Mouse (Mus musculus) myocyte (in vitro differentiated cells): Measurements from ENCODE around the gene Rgs16. TPM values are rescaled to one million over a fixed set of nuclear protein-coding genes. Genes with fewer than 3 reads are reported as not detected.

Experiments
- H3K27me3 ChIP-seq: one replicate; pipeline ENCODE4 v1.6.1; 2011; ENCODE audit not compliant: control insufficient read depth, insufficient read depth, insufficient read length
- H3K36me3 ChIP-seq: one replicate; pipeline ENCODE4 v1.6.1; 2011; ENCODE audit not compliant: control insufficient read depth, insufficient read depth
- H3K4me2 ChIP-seq: one replicate; pipeline ENCODE4 v1.6.1; 2011; ENCODE audit warnings: low read depth, control low read depth
- H3K4me3 ChIP-seq: one replicate; pipeline ENCODE4 v1.5.1; 2011; ENCODE audit warnings: mild to moderate bottlenecking, control low read depth, moderate library complexity
- H3K79me2 ChIP-seq: one replicate; pipeline ENCODE4 v1.6.1; 2011; ENCODE audit not compliant: control insufficient read depth, insufficient read depth
- H3ac ChIP-seq: one replicate; pipeline ENCODE4 v1.6.1; 2011; ENCODE audit not compliant: control insufficient read depth, insufficient read length
- E2F4 ChIP-seq: IDR thresholded peaks from one replicate; pipeline ENCODE4 v1.6.1; 2011; ENCODE audit warnings: mild to moderate bottlenecking, control low read depth, moderate library complexity; ENCODE audit not compliant: insufficient read depth
- MAX ChIP-seq: IDR thresholded peaks from one replicate; pipeline ENCODE4 v1.6.1; 2011; ENCODE audit warnings: low read depth, mild to moderate bottlenecking, control low read depth
- MYOD1 ChIP-seq, 3 experiments: IDR thresholded peaks; one replicate each; pipeline ENCODE4 v1.6.1; 2011; ENCODE audit warnings: control low read depth in 2 of 3, low read depth in 2 of 3, mild to moderate bottlenecking in 2 of 3, moderate library complexity in 1 of 3; ENCODE audit not compliant: insufficient read length in 2 of 3, control insufficient read depth in 1 of 3
- MYOG ChIP-seq, 3 experiments: IDR thresholded peaks; one replicate each; pipeline ENCODE4 v1.6.1; 2011; ENCODE audit warnings: control low read depth in 2 of 3, low read depth in 2 of 3, mild to moderate bottlenecking in 2 of 3; ENCODE audit not compliant: insufficient read length in 2 of 3, control insufficient read depth in 1 of 3, insufficient read depth in 1 of 3
- POLR2A ChIP-seq: IDR thresholded peaks from one replicate; pipeline ENCODE4 v1.6.1; 2011; ENCODE audit warnings: low read depth, mild to moderate bottlenecking, control low read depth, moderate library complexity; ENCODE audit not compliant: insufficient read length
- POLR2AphosphoS2 ChIP-seq: IDR thresholded peaks from one replicate; pipeline ENCODE4 v1.6.1; 2011; ENCODE audit warnings: low read depth, control low read depth; ENCODE audit not compliant: insufficient read length
- REST ChIP-seq: IDR thresholded peaks from one replicate; pipeline ENCODE4 v1.6.1; 2011; ENCODE audit warnings: mild to moderate bottlenecking, control low read depth, moderate library complexity; ENCODE audit not compliant: insufficient read depth, insufficient read length
- SRF ChIP-seq: IDR thresholded peaks from one replicate; pipeline ENCODE4 v1.6.1; 2011; ENCODE audit warnings: low read depth; ENCODE audit not compliant: control insufficient read depth, insufficient read length
- TCF12 ChIP-seq: IDR thresholded peaks from one replicate; pipeline ENCODE4 v1.6.1; 2011; ENCODE audit warnings: mild to moderate bottlenecking, control low read depth; ENCODE audit not compliant: poor library complexity, insufficient read depth, severe bottlenecking
- TCF3 ChIP-seq: IDR thresholded peaks from one replicate; pipeline ENCODE4 v1.6.1; 2011; ENCODE audit warnings: low read depth, control low read depth; ENCODE audit not compliant: insufficient read length
- USF1 ChIP-seq: IDR thresholded peaks from one replicate; pipeline ENCODE4 v1.6.1; 2011; ENCODE audit warnings: low read depth, mild to moderate bottlenecking, control low read depth, moderate library complexity
- polyA plus RNA-seq: library from polyadenylated mRNA; unstranded; fragments of >200 nt; fragmentation: generic; extraction: Trizol; gene quantifications from one replicate; pipeline ENCODE4 v1.2.1, GENCODE M21; 2012; ENCODE audit warnings: missing spikeins

Gene Rgs16
- polyA plus RNA-seq, 1 experiment = 6.5 TPM

GRCm38 (mm10) chr1:153737101-153738085 is 2.8 kb upstream of the Rgs16 start:
- no peak overlapping the region for H3K4me2 ChIP-seq
- H3K4me3 ChIP-seq = no peak overlapping the region
- TF ChIP-seq MYOG (IDR thresholded peaks at IDR 0.05; ENCODE audit: control insufficient read depth in 1 of 3, insufficient read depth in 1 of 3, insufficient read length in 2 of 3, low read depth in 2 of 3) = peak in 1 of 3 experiments; percentile 16
- TF ChIP-seq USF1 = no peak
- H3K79me2 ChIP-seq = peaks cover 4% of the 10 kb centered on the region
- H3K27me3 ChIP-seq = no peaks in the 10 kb centered on the region
- no peak overlapping the region for H3ac ChIP-seq
- H3K36me3 ChIP-seq = no peaks in the 10 kb centered on the region

DNA sequence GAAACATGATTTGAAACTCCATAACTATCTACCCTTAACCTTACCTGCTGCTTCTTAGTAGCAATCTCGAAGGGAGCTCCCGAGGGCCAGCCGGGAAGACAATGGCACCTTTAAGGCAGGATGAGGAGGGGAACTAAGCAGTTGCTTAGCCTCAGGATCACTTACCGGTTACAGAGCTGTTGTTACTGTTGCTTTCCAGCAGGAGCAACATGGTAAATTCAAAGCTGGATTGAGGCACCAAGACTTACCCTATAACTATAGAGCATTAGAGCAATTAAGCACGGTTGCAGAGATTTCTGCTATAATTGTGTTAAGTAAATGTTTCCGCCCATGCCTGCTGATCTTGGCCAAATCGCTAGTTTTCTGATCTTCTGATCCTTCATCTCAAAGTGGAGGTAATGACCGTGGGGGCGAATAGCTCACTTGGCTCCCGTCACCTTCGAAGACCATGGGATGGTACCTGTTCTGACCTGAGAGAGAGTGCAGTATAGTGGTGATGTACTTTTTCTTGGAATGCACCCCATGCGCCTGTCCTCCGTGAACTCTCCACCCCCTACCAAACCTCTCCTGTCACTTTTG is 623 bp upstream of the Rgs16 start:
- Histone ChIP-seq H3K4me3 (peak overlapping the region; percentile 39), H3K79me2 (peaks cover 4% of the 10 kb centered on the region), H3K4me2 (peak overlapping the region; percentile 80), H3K36me3 (peaks cover 3% of the 10 kb centered on the region), H3K27me3 (no peaks in the 10 kb centered on the region), H3ac (no peak overlapping the region)
- TF ChIP-seq POLR2A = no peak
- no peak for TF ChIP-seq MYOD1 (IDR thresholded peaks at IDR 0.05; ENCODE audit: control insufficient read depth in 1 of 3, insufficient read length in 2 of 3, low read depth in 2 of 3)
- TF ChIP-seq SRF = no peak
- no peak for TF ChIP-seq MAX
- TF ChIP-seq TCF3 = no peak
- TF ChIP-seq TCF12 = no peak
- no peak for TF ChIP-seq REST
- TF ChIP-seq POLR2AphosphoS2 = no peak
- TF ChIP-seq USF1 = no peak

GRCm38 (mm10) chr1:153740775-153741400 is 739 bp downstream of the Rgs16 start:
- no peak overlapping the region for H3ac ChIP-seq
- peak overlapping the region; percentile 39 for H3K4me3 ChIP-seq
- TF ChIP-seq REST (no peak), TCF3 (no peak), MYOG (IDR thresholded peaks at IDR 0.05; ENCODE audit: control insufficient read depth in 1 of 3, insufficient read depth in 1 of 3, insufficient read length in 2 of 3, low read depth in 2 of 3) (no peak), TCF12 (no peak), MAX (no peak), E2F4 (no peak), SRF (no peak), POLR2AphosphoS2 (no peak)
- peak overlapping the region; percentile 80 for H3K4me2 ChIP-seq
- H3K36me3 ChIP-seq = peaks cover 3% of the 10 kb centered on the region
- H3K27me3 ChIP-seq = no peaks in the 10 kb centered on the region
- peaks cover 4% of the 10 kb centered on the region for H3K79me2 ChIP-seq

DNA sequence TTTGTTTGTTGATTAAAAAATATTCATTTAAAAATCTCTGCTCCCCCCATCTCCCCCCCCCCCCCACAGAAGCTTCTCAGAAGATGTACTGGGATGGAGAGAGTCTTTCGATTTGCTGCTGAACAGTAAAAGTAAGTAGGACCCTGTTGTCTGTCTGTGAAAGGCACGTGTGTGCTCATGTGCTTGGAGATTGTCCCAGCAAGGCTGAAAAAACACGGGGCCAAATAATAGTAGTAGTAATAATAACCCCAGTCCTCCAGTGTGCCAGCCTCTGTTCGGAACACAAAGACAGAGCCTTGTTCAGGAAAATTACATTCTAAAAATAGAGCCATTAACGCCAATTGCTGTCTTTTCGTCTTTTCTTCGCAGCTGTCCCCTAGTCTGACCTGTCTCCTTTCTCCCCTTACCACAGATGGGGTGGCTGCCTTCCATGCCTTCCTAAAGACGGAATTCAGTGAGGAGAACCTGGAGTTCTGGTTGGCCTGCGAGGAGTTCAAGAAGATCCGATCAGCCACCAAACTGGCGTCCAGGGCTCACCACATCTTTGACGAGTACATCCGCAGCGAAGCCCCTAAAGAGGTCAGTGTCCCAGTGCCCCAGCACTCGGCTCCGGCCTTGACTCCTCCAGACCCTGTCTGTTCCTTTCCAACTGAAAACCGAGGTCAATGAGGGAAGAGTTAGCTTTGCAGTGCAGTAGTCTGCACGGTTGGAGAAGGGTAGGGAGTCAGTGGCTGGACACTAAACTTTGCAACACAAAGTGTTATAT is 1.6 kb downstream of the Rgs16 start:
- Histone ChIP-seq H3K4me3 (peak overlapping the region; percentile 39), H3K4me2 (peak overlapping the region; percentile 80), H3ac (no peak overlapping the region), H3K36me3 (peaks cover 3% of the 10 kb centered on the region), H3K79me2 (peaks cover 4% of the 10 kb centered on the region), H3K27me3 (no peaks in the 10 kb centered on the region)
- TF ChIP-seq MYOD1 (IDR thresholded peaks at IDR 0.05; ENCODE audit: control insufficient read depth in 1 of 3, insufficient read length in 2 of 3, low read depth in 2 of 3) (peak in 2 of 3 experiments; percentile 19 to 24), REST (no peak)
